Mouse (Mus musculus): ENCODE data around the gene Klf9. TPM values are rescaled to one million over a fixed set of nuclear protein-coding genes. Genes with fewer than 3 reads are reported as not detected.

The Klf9 gene
- total RNA-seq, 2 experiments from 2014 or later = 205 to 209 TPM

DNA sequence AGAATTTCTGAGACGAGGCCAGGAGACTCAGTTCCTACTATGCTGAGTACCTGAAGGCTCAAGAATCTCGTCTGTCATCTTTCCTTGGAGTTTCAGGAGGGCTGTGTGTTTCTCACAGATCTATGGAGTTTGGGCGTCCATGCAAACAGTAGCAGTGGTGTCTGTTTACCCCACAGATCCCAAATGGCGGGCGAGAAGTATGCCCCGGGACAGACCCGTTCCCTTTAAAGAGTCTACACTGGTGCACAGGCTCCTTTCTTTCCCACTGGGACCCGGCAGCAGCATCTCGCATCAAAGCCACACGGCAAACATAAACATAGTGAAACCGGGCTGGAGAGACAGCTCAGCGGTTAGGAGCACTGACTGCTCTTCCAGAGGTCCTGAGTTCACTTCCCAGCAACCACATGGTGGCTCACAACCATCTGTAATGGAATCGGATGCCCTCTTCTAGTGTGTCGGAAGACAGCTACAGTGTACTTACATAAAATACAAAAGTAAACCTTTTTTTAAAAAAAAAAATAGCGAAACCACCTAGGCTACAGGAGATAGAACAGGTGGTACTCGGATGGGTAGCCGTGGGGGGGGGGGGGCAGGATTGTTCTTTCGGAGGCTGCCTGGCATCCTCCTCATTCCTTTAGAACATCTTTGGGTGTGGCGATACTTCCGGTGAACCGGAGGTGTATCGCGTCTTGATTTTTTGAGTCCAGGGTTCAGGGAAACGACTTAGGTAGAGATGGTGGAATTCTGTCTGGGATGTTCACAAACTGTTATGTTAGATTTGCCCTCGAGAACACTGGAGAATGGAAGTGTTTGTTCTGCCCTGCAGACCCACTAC lies 12.0 kb downstream of the Klf9 start:
- intact Hi-C loops (cut with DNase I) = no loop called here

GRCm38 (mm10) chr19:23153606-23154127 lies 12.6 kb downstream of the Klf9 start:
- DNase-seq (ENCODE audit: low spot score in 2 of 2) = no peak
- intact Hi-C loops (cut with DNase I) = no loop called here

More for the DNA sequence above, 12.0 kb downstream of the Klf9 start:
- DNase-seq (ENCODE audit: low spot score in 2 of 2) = no peak

DNA sequence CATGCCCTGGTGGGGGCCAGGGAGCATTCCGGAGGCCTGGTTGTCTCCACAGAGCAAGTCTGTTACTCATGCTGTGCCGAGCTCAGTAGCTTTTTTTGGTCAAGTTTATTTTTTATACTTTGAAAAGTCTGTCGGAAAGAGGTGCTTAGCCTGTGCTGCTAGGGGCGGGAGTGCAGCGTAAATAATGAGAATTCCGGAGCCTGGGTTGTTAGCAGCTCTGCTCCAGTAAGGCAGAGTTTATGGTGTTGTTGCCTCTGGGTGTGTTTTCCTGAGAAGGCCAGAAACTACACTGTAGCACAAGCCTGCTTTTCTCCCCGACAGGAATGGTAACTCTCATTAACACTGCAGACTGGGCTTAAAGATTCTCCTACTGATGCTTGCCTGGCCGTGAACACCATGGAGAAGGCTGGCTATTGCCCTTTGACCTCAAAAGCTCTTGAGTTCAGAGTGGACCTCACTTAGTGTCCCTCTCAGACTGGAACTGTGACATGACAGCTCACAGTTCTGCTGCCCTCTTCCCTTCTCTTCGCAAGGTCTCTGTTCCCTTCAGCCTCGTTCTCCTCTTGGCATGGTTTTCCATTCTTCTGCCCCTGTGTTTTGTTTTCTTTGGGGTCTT lies 18.9 kb downstream of the Klf9 start:
- intact Hi-C loops (cut with DNase I) = no loop called here
- DNase-seq (ENCODE audit: low spot score in 2 of 2) = no peak

- DNase-seq (ENCODE audit: low spot score in 2 of 2) = peak; percentile 70 to 72
Observed at GRCm38 (mm10) chr19:23162387-23162809, 21.4 kb downstream of the Klf9 start.

GRCm38 (mm10) chr19:23162877-23163276 lies 21.9 kb downstream of the Klf9 start:
- no peak for DNase-seq (ENCODE audit: low spot score in 2 of 2)
- intact Hi-C loops (cut with DNase I) = no loop called here

More at GRCm38 (mm10) chr19:23162387-23162809, 21.4 kb downstream of the Klf9 start:
- intact Hi-C loops (cut with DNase I) = no loop called here

GRCm38 (mm10) chr19:23163361-23163760 lies 22.3 kb downstream of the Klf9 start:
- DNase-seq (ENCODE audit: low spot score in 2 of 2) = peak in 1 of 2 experiments; percentile 3
- intact Hi-C loops (cut with DNase I) = no loop called here

DNA sequence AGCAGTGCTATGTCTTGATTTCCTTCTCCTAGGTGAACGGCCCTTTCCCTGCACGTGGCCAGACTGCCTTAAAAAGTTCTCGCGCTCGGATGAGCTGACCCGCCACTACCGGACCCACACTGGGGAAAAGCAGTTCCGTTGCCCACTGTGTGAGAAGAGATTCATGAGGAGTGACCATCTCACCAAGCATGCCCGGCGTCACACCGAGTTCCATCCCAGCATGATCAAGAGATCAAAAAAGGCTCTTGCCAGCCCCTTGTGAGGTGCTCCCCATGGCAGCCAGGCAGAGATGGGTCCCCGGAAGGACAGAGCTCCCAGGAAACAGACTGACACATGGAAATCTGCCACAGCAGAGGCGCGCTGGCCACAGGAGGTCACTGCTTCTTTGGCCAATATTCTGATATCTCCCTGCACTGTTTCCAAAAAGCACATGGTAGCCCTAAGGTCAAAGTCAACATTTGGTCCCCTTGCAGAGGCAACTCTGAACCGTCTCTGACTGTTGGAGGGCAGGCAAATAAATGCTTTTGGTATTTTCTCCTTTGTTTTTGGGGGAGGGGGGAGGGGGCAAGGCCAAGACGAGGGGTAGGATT lies 23.7 kb downstream of the Klf9 start:
- intact Hi-C loops (cut with DNase I) = no loop called here

GRCm38 (mm10) chr19:23166550-23167284 lies 25.7 kb downstream of the Klf9 start:
- intact Hi-C loops (cut with DNase I) = no loop called here
- DNase-seq (ENCODE audit: low spot score in 2 of 2) = no peak

More for the DNA sequence above, 23.7 kb downstream of the Klf9 start:
- no peak for DNase-seq (ENCODE audit: low spot score in 2 of 2)

DNA sequence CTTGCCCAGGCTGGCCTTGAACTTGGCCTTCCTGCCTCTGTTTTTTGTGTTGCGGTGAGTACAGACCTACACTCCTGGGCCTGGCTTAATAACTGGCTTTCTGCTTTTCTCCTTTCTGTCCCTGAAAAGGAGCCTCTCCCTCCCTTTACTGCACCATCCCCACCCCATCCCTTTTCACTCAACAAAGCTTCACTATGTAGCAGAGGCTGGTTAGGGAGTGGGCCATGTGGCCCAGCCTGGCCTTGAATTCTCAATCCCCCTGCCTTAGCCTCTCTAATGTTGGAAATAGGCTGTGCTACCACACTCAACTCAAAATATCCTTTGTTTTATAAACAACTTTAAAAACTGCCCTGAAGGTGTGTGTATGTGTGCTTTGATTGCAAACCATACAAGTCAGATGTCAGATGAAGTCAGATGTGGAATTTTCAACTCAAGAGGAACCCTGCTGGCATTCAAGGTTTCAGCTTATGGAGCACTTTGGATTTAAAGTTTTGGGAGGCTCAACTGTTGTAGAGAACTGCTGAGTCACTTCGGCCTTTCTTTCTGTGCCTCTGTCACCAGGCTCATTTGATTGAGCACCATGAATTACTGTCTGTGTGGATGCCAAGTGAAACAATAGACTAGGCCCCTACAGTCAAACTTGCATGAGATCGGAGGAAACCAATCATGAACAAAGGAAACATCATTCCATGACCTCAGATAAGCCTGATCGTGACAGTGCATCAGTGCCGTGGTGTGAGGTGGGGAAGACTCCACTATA lies 28.1 kb downstream of the Klf9 start:
- intact Hi-C loops (cut with DNase I) = no loop called here
- DNase-seq (ENCODE audit: low spot score in 2 of 2) = no peak

DNA sequence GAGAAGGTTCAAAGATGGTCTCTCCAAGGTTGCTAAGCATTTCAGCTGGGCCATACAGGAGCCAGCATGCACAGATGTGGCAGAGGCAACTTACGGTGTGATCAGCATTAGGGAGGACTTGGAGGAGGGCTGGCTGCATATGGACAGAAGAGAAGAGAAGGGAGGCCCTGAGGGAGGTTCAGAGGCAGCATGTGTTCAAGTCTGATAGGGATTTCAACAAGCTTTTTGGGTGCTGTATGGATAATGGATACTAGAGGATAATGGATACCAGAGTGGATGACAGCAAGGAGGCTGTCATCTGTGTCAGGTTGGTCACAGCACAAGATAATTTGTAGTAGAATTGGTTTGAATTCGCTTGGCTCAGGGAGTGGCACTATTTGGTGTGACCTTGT lies 28.6 kb downstream of the Klf9 start:
- DNase-seq (ENCODE audit: low spot score in 2 of 2) = no peak
- intact Hi-C loops (cut with DNase I) = no loop called here

DNA sequence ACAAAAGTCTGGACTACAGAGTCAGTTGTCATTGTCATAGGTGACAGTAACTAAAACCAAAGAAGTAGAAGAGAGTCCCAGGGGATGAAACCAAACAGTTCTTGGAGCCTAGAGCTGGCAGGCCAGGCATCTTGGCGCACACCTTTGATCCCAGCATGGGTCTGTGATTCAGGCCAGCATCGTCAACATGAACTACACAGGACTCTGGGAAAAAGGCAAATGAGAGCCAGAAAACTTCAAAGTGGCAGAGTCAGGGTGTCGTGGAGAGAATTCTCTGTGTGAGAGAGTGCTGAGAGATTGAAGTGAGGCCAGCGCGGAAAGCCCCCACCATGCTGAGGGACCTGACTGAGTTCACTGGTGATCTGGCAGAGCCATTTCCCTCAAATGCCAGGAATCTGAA lies 29.4 kb downstream of the Klf9 start:
- intact Hi-C loops (cut with DNase I) = no loop called here
- DNase-seq (ENCODE audit: low spot score in 2 of 2) = no peak

DNA sequence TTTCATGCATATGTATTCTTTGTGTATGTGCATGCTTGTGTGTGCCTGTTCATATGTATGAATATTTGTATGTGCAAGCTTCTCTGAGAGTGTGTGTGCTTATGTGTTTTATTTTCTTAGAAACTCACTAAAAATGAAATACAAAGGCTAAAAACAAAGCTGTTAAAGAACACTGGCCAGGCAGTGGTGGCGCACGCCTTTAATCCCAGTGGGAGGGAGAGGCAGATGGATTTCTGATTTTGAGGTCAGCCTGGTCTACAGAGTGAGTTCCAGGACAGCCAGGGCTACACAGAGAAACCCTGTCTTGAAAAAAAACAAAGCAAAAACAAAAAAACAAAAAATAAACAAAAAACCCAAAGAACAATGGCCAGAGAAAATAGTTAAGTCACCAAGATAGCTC lies 30.1 kb downstream of the Klf9 start:
- no peak for DNase-seq (ENCODE audit: low spot score in 2 of 2)
- intact Hi-C loops (cut with DNase I) = no loop called here

DNA sequence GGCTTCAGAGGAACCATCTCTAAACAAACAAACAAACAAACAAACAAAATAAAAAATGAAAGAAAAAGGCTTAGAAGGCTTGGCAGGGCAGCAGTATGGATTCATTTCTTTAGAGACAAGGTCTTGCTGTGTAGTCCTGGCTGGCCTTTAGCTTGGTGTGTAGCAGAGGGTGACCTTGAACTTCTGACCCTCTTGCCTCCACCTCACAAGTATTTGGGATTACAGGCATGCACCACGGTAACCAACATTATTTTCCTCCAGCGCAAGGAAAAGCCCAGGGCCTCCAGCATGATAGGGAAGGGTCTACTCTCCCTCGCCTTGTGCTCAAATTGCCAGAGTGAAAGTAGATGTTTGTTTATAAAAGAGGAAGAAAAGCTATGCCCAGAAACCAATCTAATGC lies 34.1 kb downstream of the Klf9 start:
- intact Hi-C loops (cut with DNase I) = no loop called here
- no peak for DNase-seq (ENCODE audit: low spot score in 2 of 2)

- intact Hi-C loops (cut with DNase I) = no loop called here
- no peak for DNase-seq (ENCODE audit: low spot score in 2 of 2)
Observed at GRCm38 (mm10) chr19:23175511-23175910, 34.5 kb downstream of the Klf9 start.

- intact Hi-C loops (cut with DNase I) = no loop called here
- DNase-seq (ENCODE audit: low spot score in 2 of 2) = no peak
Observed at GRCm38 (mm10) chr19:23178533-23178932, 37.5 kb downstream of the Klf9 start.

DNA sequence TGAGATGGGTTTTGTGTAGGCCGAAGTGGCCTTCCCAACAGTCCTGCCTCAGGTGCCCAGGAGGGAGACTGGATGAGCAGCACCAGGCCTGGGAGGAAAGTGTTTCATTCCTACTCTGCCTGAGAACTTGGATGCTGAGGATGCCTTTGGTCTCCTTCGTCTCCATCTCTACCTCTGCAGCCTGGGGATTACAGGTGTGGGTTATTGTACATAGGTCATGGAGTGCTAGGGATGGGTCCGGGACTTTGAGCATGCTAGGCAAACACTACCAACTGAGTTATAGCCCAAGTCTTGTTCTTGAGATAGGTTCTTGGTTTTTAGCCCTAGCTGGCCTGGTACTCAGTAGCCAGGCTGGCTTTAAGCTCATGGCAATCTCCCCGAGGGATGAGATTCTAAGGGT lies 42.5 kb downstream of the Klf9 start:
- intact Hi-C loops (cut with DNase I) = no loop called here

DNA sequence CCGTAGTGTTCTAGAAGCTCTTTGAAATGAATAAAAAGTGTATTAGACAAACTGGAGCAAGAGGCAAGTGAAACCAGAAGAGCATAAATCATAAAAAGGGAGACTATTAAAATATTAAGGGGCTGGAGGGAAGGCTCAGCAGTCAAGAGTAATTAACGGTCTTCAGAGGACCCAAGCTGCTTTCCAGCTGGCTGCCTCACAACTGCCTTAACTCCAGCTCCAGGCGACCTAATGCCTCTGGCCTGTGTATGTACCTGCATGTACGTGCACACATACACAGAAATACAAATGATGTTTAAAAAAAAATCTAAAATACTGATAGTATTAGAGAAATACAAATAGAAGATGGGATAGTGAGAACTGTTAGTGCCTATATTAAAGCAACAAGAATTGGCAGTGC lies 43.0 kb downstream of the Klf9 start:
- intact Hi-C loops (cut with DNase I) = no loop called here
- DNase-seq (ENCODE audit: low spot score in 2 of 2) = no peak

More for the DNA sequence above, 42.5 kb downstream of the Klf9 start:
- DNase-seq (ENCODE audit: low spot score in 2 of 2) = no peak

- intact Hi-C loops (cut with DNase I) = no loop called here
- no peak for DNase-seq (ENCODE audit: low spot score in 2 of 2)
Observed at GRCm38 (mm10) chr19:23187732-23188131, 46.7 kb downstream of the Klf9 start.

- intact Hi-C loops (cut with DNase I) = no loop called here
Observed at GRCm38 (mm10) chr19:23188986-23189385, 48.0 kb downstream of the Klf9 start.

More at GRCm38 (mm10) chr19:23188986-23189385, 48.0 kb downstream of the Klf9 start:
- DNase-seq (ENCODE audit: low spot score in 2 of 2) = no peak

Data from left cerebral cortex, postnatal 36 days (tissue).